Mouse (Mus musculus) kidney, embryonic 14.5 days (tissue): ENCODE measurements around the gene Gm12888. TPM values are rescaled to one million over a fixed set of nuclear protein-coding genes. Genes with fewer than 3 reads are reported as not detected.
"Not testable (repeated sequence)": the region's sequence is repeated elsewhere in the genome, so short reads cannot be mapped to it uniquely, and the experiment has no call there.

Experiments
- ATAC-seq: fragments of 200-750 bp; cut with Nextera tagmentation; 2 replicates; pipeline ENCODE4 v1.8.0; 2017; ENCODE audit warnings: moderate number of reproducible peaks, mild to moderate bottlenecking, moderate TSS enrichment, moderate library complexity; ENCODE audit not compliant: low FRiP score, low TSS enrichment
- H3K27ac ChIP-seq: fragments of 300-500 bp; sonication (generic); 2 replicates; pipeline ENCODE4 v1.5.1; 2014; ENCODE audit warnings: low read depth, mild to moderate bottlenecking, low read length, moderate library complexity, mixed read lengths
- H3K27me3 ChIP-seq: fragments of 300-500 bp; sonication (generic); 2 replicates; pipeline ENCODE4 v1.6.1; 2014; ENCODE audit warnings: mild to moderate bottlenecking, low read length; ENCODE audit not compliant: control insufficient read depth, insufficient read depth
- H3K36me3 ChIP-seq: fragments of 300-500 bp; sonication (generic); 2 replicates; pipeline ENCODE4 v1.6.1; 2014; ENCODE audit warnings: low read length, mixed read lengths; ENCODE audit not compliant: control insufficient read depth, insufficient read depth
- H3K4me1 ChIP-seq: fragments of 300-500 bp; sonication (generic); 2 replicates; pipeline ENCODE4 v1.6.1; 2014; ENCODE audit warnings: low read length, mixed read lengths; ENCODE audit not compliant: control insufficient read depth, insufficient read depth
- H3K4me2 ChIP-seq: fragments of 300-500 bp; sonication (generic); replicated peaks from 2 replicates; pipeline ENCODE4 v1.6.1; 2014; ENCODE audit warnings: low read depth, mild to moderate bottlenecking, low read length
- H3K4me3 ChIP-seq: fragments of 300-500 bp; sonication (generic); 2 replicates; pipeline ENCODE4 v1.5.1; 2014; ENCODE audit warnings: mild to moderate bottlenecking, low read length
- H3K9ac ChIP-seq: fragments of 300-500 bp; sonication (generic); 2 replicates; pipeline ENCODE4 v1.6.1; 2014; ENCODE audit warnings: low read depth, mild to moderate bottlenecking, low read length, moderate library complexity
- H3K9me3 ChIP-seq: fragments of 300-500 bp; sonication (generic); 2 replicates; pipeline ENCODE4 v1.6.1; 2016; ENCODE audit warnings: low read length; ENCODE audit not compliant: control insufficient read depth
- WGBS: fragments of 180-500 bp; shearing (Covaris S2); extraction: QIAGEN DNeasy Blood & Tissue Kit; methylation state at CpG from one replicate; pipeline ENCODE4 v1.1.7; 2014; 5-methylcytosine and 5-hydroxymethylcytosine counted together
- polyA plus RNA-seq: library from polyadenylated mRNA; unstranded; fragments of >200 nt; fragmentation: Nextera tagmentation; extraction: Ambion mirVana; gene quantifications from 2 replicates; pipeline ENCODE4 v1.2.1, GENCODE M21; 2014

The Gm12888 gene
- not detected in 2 replicates for polyA plus RNA-seq

DNA sequence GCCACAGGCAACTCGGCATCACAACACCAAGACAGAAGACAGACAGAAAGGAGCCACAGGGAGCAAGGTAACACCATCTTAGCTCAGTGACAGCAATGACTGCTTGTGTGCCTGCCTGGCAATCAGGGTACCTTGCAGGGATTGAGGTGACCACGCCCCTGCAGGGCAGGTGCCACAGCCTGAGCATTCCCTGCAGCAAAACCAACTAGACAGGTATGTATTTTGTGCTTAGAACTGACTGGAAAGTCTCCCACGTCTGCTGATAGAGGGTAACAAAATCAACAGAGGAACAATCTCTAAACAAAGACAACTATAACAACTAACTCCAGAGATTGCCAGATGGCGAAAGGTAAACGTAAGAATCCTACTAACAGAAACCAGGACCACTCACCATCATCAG is at the start of gene Gm12888:
Gm12888 (minus strand) TSS at position 101 of the 400 bp plus-strand sequence.
- not testable (repeated sequence) for H3K4me2 ChIP-seq, H3K36me3 ChIP-seq, H3K9ac ChIP-seq, ATAC-seq, H3K4me3 ChIP-seq, H3K27me3 ChIP-seq, H3K9me3 ChIP-seq, H3K27ac ChIP-seq, H3K4me1 ChIP-seq
- 77% methylated on average over 3 of the region's 5 CpGs for WGBS

Other genes with a start within 250 kb of the Gm12888 start
- 20.6 and 28.5 TPM in 2 replicates for gene Zmpste24, start 226.7 kb downstream of the Gm12888 start, polyA plus RNA-seq
- gene Tmco2, start 215.7 kb downstream of the Gm12888 start, polyA plus RNA-seq, result not detected in 2 replicates
- 15.4 and 26.2 TPM in 2 replicates for gene Rlf, start 109.8 kb downstream of the Gm12888 start, polyA plus RNA-seq
- gene Gm12886, start 98.2 kb upstream of the Gm12888 start, polyA plus RNA-seq, result not detected in 2 replicates